Mouse (Mus musculus) liver, adult 2 months (tissue): ENCODE results near the gene Washc1.

Source experiments
- CTCF ChIP-seq: fragments of 200-500 bp; IDR thresholded peaks from 2 replicates; pipeline ENCODE4 v1.5.1; 2011; ENCODE audit warnings: low read depth, low read length, control low read depth
- POLR2A ChIP-seq: fragments of 200-500 bp; IDR thresholded peaks from 2 replicates; pipeline ENCODE4 v1.6.1; 2011; ENCODE audit warnings: low read length, control low read depth; ENCODE audit not compliant: insufficient read depth; ENCODE audit errors: extremely low read depth

DNA sequence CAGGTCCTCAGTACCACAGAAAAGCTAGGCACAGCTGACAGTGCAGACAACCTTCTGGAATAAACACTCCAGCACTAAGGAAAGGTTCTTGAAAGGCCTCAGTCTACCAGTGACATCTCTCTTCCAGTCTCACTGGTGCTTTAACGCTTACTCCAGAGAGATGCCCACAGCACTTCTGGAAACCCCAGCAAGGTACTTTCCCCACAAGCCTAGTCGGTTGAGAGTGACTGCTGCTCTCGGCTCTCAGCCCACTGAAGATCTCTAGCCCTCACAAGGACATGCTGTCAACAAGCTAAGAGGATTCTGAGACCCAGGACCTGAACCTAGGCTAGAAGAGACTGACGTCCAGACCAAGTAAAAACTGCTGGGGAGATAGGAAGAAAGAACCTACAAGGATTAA is 46.2 kb upstream of the Washc1 start:
- TF ChIP-seq CTCF, result no peak
- TF ChIP-seq POLR2A, result no peak
